Mouse (Mus musculus) c-Kit-positive CD71-negative TER-119-negative erythroid progenitor cells, embryonic 14.5 days (primary cell): ENCODE measurements around the gene Gm20708.
"Not testable (repeated sequence)": the region's sequence is repeated elsewhere in the genome, so short reads cannot be mapped to it uniquely, and the experiment has no call there.

ENCODE experiments used
- DNase-seq: peaks from one replicate; pipeline ENCODE4 v3.0.0-alpha.2; 2013; ENCODE audit warnings: low read depth

Gm20708 gene

DNA sequence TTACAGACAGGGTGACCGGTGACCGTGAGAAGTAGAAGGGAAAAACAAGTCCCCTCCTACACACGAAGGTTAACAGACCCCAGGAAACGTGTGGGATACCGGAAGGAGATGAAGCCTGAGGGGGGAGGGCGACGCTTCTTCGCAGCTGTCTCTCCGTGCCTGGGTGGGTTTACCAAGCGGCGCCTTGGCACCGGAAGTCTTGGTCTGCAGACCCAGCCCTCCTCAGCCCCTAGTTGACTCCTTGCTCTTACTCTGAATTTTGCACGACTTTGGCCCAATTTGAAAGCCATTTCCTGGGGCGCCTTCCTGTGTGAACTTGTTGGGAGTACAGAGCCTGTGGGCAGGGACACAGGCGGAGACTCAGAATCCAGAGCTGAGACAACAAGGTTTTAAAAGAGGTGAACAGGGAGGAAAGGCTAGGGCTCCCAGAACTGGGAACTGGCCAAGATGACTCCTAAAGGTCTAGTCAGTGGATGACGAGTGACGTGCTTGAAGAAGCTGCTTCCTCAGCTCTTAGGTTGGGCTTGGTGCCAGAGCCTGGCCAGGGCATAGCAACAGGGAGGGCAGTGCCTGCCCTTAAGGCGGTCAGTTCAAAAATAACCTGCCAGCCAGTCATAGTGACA lies 28.2 kb upstream of the Gm20708 start:
- no peak for DNase-seq

DNA sequence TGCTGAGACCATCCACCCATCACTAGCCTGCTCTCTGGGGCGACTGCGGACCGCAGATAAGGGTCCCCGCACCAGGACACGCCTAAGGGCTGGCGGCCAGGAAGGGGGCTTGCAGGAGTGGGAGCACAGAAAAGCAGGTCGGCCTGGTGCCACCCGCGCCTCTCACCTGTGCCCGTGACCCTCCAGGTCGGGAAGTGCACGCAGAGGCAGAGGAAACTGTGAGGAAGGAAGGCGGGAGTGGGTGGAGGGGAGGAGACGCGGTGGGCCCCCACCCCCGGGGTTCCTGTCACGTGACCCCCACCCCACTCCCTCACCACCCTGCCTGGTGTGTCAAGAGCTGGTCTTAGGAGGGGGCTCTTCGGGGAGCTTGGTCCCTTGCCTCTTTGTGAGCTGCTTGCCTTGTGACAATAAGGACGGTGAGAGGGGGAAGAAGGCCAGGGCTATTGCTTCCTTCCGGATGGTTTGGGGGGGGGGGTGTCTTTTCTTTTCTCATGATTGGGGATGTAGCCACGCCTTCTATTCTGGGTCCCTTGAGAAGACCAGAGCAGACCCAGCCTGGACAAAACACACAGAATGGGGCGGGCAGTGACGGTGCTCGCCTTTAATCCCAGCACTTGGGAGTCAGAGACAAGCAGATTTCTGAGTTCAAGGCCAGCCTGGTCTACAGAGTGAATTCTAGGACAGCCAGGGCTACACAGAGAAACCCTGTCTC lies 27.3 kb upstream of the Gm20708 start, which contains the start of the genes Tmc8 and Tmc6:
Gene Tmc8 (plus strand): TSS at position 84 of the 712 bp plus-strand sequence.
Gene Tmc6 (minus strand): TSS at position 206 of the 712 bp plus-strand sequence.
- DNase-seq: no peak

DNA sequence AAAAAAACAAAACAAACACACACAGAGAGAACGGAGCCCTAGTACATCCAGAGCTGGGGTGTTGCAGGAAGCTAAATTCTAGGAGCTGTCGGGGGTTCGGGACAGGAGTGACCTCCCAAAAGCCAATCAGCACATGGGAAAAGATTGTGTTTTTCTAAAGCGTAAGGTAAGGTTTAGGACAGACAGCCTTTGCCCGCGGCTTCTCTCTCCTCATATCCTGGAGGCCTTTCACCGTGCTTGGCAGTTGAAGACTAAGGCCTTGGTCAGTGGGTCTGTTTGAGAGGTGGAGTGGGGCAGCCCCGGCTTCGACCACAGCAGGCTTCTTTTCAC lies 26.8 kb upstream of the Gm20708 start:
- DNase-seq: no peak

DNA sequence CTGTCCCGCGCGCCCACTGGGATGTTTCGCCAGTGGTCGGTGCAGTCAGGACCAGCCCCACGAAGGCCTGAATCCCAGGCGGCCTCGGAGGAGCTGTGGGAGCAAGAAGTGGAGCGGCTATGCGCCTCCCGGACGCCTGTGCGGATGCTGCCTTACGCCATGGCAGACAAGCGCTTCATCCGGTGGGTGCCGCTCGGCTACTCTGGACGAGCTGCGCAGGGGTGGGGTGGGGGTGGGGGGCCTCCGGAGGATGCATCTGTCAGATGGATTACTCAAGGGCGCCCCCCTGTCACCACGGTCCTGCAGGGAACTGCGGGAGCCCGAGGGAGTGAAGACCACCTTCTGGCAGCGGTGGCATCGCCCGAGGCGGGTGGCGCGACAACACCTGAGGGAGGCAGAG lies 26.4 kb upstream of the Gm20708 start:
- no peak for DNase-seq

DNA sequence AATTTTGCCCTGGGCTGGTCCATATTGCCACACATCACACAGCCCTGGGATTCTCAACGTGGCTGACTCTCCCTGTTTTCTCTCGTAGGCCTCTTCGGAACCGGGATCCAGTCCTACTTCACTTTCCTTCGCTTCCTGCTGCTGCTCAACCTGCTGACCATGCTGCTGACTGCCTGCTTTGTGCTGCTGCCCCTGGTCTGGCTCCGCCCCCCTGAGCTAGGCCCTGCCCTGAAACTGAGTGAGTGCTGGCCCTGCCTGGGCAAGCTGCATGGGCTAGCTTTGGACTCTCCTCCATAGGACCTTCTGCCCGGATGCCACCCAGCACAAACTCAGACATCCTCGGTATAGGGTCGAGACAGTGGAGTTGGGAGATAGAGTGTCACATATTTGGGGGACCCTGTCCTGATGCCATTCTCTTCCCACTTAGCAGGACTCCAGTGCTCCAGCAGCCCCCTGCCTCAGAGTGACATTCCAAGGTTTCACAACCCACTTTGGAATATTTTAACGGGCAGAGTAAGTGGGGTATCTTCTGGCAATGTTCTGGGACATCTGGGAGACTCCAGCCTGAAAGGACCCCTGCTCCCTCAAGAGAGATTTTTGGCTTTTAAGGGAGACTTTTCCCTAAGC lies 25.7 kb upstream of the Gm20708 start:
- no peak for DNase-seq

DNA sequence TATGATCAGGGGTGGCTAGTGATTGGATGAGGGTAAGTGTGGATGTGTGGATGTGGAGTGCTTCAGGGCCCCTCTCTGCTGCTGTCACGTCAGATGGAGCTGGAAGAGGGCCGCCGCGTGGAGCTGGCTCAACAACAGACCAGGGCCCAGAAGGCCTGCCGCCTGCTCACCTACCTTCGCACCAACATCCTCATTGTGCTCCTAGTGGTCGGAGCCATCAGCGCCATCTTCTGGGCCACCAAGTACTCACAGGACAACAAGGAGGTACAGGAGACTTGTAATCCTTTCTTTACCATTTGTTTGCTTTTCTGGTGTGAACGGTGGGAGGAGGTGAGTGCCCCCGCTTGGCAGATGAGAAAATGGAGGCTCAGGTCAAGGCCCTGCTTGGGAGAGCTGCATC lies 23.2 kb upstream of the Gm20708 start:
- DNase-seq: no peak

DNA sequence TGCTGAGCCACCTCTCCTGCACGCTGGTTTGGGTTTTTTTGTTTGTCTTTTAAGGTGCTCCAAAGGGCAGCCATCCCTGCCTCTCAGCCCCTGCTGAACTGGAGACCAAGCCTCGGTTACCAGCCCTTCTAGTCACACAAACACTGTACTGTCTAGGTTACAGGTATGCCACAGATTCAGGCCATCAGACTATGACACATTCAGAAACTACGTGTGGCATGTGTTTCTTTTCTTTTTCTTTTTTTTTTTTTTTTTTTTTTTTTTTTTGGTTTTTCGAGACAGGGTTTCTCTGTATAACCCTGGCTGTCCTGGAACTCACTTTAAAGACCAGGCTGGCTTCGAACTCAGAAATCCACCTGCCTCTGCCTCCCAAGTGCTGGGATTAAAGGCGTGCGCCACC lies 21.0 kb upstream of the Gm20708 start:
- DNase-seq: not testable (repeated sequence)

DNA sequence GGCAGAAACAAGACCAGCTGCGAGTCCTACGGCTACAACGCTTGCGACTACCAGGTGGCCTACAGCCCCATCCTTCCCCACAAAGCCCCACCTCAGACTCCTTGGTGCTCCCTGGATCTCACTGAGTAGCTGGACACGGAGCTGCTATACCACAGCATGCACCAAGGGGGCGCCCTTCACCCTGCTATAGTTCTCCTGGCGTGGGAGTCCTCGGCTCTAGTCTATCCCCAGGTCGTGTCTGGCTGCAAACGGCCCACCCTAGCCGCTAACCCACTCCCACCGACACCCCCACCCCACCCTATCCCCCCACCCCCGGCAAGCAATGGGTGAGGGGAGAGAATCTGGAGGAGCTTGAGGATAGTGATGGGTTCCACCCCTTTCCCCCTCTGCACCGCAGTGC lies 19.2 kb upstream of the Gm20708 start:
- no peak for DNase-seq

DNA sequence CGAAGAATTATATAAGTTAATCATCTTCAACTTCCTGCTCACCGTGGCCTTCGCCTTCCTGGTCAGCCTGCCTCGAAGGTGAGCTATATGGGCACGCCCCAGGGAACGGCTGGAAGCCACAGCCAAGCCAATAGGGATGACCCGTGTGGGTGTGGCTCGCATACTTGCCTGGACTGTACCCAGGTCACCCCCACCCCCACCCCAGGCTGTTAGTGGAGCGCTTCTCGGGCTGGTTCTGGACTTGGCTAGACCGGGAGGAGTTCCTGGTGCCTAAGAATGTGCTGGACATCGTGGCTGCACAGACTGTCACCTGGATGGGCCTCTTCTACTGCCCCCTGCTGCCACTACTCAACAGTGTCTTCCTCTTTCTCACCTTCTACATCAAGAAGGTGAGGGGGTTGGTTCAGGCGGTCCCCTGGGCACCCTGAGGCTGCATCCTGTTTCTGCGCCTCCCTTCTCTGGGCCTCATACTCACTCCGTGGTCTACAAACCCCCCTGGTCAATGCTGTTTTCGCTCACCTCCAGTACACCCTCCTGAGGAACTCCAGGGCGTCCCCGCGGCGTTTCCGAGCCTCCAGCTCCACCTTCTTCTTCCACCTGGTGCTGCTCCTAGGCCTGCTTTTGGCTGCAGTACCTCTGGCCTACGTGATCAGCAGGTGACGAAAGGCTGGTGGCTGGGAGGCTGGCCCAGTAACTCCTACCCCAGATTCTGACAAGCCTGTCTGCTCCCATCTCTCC lies 18.6 kb upstream of the Gm20708 start:
- no peak for DNase-seq

DNA sequence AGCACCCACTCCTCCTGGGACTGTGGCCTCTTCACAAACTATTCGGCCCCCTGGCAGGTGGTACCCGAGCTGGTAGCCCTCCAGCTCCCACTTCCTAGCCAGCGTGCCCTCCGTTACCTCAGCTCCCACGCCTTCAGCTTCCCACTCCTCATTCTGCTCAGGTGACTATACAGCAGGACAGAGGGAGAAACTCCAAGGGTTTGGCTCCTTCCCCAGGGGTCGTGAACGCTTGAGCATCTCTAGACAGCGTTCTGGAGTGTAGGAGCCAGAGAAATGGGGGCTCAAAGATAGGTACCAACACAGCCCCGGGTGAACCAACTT lies 18.1 kb upstream of the Gm20708 start:
- DNase-seq: no peak

DNA sequence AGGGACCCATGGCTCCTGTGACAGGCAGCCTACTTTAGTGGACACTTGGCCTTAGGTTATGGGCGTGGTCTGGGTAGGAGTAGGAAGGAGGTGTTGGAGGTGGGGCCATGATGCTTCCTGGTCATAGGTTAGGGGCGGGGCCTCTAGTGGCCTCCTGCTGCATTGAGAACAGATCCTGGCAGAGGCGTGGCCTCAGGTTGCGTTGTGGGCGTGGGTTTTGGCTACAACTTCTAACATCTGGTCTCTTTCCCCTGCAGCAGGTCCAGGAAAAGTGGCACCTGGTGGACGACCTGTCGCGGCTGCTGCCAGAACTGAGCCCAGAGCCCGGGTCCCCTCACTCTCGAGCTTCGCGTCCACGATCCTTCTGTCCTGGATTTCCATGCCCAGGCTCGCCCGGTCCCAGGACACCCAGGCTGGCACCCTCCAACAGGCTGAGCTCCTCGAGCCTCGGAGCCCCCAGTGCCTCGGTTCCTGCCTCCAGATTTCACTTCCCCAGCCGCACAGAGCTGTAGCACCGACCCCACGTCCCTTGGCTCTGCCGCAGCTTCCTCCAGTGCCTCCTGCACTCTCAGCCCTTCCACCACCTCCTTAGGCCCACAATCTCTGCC lies 17.1 kb upstream of the Gm20708 start:
- no peak for DNase-seq

DNA sequence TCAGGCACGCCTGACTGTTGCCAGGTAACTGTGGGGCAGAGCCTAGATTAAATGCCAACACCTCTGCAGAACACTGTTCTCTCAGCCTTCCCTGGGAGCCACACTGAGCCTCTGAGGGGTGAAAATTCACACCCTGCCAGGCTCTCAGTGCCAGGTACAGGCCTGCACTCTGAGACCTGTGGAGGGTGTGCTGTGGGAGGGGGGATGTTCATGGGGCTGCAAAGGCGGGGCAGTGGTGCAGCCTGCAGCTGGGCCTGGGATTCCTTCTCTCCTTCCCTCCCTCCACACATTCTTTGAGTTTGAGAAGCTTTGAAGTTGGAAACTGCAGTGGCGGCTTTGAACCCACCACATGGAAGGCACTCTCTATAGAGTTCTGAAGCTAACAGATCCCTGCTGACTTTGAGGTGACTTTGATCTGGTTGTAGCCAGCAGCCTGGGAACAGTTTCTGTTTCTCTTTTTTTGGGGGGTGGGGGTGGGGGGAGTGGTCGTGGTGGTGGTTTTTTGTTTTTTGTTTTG lies 15.4 kb upstream of the Gm20708 start:
- DNase-seq: no peak

DNA sequence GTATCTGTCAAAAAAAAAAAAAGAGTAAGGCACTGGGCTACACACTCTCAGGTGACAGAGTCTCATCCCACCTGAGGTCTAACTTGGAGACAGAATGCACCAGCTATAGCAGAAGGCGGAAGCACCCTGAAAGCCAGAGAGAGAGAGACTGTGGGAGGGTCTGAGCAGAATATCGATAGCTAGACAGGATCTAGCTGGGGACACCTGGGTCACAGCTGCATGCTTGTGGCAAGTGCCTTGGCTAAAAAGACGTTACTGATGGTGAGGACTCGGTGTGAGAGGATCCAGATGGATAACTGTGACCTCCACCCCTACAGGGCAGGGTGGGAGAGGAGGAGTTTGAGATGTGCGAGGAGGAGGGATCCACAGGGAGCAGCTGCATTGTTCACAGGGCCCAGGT lies 12.5 kb upstream of the Gm20708 start:
- no peak for DNase-seq

DNA sequence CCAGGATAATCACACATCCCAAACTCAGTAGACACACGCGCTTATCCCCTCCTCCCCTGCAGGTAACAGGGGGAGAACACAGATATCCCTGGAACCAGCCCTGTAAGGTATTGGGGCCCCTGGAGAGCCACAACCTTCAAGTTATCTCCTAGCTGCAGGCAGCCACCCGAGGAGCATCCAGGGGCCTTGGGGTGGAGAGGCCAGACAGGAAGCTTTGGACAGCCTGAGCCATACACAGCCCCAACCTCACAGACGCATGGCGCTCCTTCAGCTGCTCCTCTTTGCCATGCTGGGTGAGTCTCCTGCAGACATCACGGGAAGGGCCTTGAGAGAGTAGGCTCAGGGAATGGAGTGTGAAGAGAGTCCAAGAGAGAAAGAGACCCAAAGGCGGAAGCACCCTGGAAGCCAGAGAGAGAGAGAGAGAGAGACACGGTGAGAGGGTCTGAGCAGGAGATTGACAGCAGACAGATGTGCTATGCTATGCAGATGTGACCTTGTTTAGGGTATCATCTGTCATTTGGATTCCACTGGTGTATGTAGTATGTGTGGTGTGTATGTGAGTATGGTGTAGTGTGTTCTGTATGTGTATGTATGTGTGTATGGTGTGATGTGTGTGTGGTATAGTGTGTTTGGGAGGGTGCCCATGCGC lies 11.8 kb upstream of the Gm20708 start, which contains the start of gene 6030468B19Rik:
Gene 6030468B19Rik (plus strand): TSS at position 150 of the 649 bp plus-strand sequence.
- no peak for DNase-seq

DNA sequence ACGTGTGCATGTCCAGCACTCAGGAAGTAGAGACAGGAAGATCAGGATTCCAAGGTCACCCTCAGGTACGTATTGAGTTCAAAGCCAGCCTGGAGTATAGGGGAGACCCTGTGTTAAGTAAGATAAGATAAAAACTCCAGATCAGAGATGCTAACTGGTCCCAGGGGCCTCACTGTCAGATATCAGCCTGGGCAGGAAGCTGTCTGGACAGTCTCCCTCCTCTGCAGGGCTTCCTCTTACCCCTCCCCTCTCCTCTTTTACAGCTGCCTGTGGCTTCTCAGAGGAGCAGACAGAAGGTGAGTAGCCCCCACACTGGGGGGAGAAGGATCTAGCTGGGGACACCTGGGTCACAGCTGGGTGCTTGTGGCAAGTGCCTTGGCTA lies 11.3 kb upstream of the Gm20708 start:
- no peak for DNase-seq

DNA sequence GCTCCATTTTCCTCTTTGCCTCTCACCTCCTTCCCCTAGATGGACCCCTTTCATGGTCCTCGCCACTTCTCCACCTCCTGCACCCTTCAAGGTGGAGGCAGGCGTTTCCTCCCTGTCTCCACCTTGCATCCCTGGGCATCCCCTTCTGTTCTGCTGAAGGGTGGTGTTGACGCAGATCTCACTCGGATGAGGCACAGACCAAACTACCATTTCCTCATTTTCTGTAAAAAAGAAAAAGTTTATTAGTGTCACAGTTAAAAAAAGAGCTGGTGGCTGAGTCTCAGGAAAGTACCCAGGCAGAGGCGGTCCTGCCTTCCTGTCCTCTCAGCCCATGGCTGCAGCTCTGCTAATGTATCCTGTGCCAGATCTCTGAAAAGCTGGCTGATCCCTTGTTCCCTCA lies 10.3 kb upstream of the Gm20708 start:
- DNase-seq: no peak

DNA sequence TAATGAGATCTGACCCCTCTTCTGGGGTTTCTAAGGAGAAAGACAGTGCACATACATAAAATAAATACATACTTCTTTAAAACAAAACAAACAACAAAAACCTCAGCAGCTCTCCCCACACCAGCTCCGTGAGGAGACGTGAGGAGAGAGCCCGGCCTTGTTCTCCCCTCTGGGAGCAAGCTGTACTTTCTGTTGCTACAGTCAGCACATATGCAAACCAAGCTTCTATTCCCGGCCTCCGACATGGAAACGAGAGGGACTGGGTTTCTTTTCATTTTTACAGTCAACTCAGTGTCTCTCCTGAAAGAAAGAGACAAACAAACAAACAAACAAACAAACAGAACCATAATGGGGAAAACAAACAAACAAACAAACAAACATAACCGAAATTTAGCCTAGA lies 9.4 kb upstream of the Gm20708 start:
- no peak for DNase-seq

DNA sequence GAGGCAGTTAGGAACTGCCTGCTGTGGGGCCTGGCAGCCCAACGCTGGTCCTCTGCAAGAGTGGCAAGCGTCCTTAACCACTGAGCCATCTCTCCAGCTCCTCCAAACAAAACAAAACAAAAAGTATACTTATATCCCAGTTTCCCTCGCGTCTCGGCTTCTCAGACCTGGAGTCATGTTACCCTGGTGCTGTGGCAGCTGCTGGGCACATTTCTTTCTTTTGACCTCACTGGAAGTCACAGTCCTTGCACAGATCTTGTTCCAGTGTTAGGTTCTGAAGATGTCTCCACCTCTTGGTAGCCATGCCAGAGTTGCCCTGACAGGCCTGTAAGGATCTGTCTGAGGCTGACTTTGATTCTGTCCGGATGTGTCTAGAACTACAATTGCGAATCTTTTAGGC lies 7.8 kb upstream of the Gm20708 start:
- no peak for DNase-seq

DNA sequence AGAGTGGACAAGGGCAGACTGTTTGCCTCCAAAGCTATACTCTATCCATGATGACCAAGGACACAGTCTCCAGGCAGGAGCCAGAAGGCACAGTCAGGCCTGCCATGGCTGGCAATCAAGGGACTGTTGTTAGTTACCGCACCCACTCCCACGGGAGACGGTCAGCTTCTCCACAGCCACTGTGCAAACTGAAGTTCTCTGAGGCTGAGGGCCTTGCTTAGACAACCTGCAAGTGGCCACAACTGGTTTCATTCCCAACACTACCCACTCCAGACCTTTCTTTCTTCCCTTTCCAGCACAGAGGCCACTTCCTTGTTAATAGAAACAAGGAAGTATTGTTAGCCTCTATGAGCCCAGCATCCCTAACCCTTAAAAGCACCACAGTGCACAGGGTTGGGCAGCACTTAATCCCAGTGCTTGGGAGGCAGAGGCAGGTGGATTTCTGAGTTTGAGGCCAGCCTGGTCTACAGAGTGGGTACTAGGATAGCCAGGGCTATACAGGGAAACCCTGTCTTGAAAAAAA lies 6.2 kb upstream of the Gm20708 start:
- DNase-seq: no peak

DNA sequence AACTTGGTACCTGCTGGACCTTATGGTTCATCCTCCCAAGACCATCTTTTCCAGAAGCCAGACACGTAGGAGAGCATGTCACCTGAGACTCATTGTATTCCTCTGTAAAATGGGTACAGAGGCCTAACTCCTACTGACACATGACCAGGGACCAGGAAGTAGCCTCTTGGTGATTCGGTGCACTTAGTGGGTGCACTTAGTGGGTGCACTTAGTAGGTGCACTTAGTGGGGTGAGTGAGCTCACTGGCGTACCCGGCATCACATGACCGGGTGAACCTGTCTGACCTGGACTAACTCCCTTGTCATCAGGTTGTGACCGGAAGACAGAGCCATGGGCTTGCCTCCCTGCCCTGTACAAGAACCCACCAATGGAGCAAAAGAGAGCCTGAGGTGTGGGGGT lies 2.7 kb upstream of the Gm20708 start:
- no peak for DNase-seq

DNA sequence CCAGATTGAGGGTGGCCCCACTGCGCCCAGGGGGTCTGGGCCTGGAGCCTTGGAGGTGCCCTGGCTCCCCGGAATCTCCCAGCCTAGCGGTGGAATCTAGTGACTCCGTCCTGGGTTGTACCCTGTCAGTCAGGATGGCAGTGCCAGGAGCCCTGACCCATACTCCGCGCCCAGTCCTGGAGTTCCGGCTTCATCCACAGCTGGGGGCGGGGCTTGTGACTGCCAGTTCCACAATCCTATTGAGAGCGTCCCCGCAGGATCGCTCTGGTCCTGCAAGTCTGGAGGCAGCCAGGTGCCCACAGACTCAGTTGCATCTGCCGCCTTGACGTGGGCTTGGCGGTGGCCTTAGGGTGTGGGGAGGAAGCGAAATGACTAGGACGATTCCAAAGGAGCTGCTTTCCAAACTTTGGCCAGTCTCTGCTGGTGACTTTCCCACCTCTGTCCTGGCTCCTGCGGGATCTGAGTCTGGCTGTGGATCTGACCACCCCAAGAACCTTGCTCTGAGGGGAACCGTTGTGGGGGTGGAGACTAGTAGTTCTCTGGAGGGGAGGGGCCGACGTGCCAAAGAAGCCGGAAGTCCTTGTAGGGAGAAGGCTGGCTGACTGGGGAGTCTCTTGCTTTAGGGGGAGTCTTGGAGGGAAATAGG lies 1.1 kb downstream of the Gm20708 start:
- DNase-seq: peak; percentile 81
